Mouse (Mus musculus): ENCODE data around the gene Olfr1341. TPM values are rescaled to one million over a fixed set of nuclear protein-coding genes. Genes with fewer than 3 reads are reported as not detected.

Gene Olfr1341
- polyA plus RNA-seq (2015; fragmentation: Nextera tagmentation; extraction: Ambion mirVana): not detected in 2 replicates

DNA sequence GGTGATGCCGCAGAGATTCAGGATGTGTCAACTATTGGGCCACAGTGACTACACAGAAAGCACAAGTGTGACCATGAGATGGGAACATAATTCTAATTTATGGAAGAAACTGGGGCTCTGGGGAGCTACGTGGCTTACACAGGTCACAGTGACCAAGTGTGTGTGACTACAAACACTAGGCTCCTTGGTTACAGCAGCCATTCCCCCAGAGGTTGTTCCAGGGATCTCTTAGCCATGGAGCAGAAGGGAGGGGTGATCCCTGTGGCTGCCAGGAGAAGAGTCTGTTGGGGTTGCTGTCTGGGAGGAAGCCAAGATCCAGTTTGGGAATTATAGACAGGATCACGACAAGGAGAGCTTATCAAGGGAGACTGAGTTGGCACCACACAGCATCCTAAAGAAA is at the start of gene Olfr1341:
Gene Olfr1341 (plus strand): TSS at position 301 of the 400 bp plus-strand sequence.
- no peak within 1 kb of the TSS for H3K4me3 ChIP-seq (replicated peaks)
- 58% methylated on average over 3 of the region's 3 CpGs for WGBS (ENCODE audit: insufficient replicate concordance)
- H3K27ac ChIP-seq (replicated peaks): no peak within 1 kb of the TSS
- no peaks in the 10 kb centered on the region for H3K27me3 ChIP-seq
- no peak for ATAC-seq (ENCODE audit: insufficient read depth)
- no peaks in the 10 kb centered on the region for H3K4me1 ChIP-seq (replicated peaks)
- no peaks in the 10 kb centered on the region for H3K9me3 ChIP-seq (replicated peaks)
- H3K4me2 ChIP-seq: no peak within 1 kb of the TSS
- no peak within 1 kb of the TSS for H3K9ac ChIP-seq
- H3K36me3 ChIP-seq (replicated peaks): no peaks in the 10 kb centered on the region

- Histone ChIP-seq H3K36me3 (replicated peaks) (no peaks in the 10 kb centered on the region), H3K4me2 (no peak within 1 kb of the TSS), H3K27ac (replicated peaks) (no peak within 1 kb of the TSS), H3K27me3 (no peaks in the 10 kb centered on the region), H3K4me3 (replicated peaks) (no peak within 1 kb of the TSS), H3K9me3 (replicated peaks) (no peaks in the 10 kb centered on the region), H3K4me1 (replicated peaks) (no peaks in the 10 kb centered on the region), H3K9ac (no peak within 1 kb of the TSS)
- no peak for ATAC-seq (ENCODE audit: insufficient read depth)
Observed at GRCm38 (mm10) chr4:118658652-118659051, 44.7 kb upstream of the Olfr1341 start, which contains the start of gene Olfr62. TSS of gene Olfr62 (plus strand) at chr4:118658952.

DNA sequence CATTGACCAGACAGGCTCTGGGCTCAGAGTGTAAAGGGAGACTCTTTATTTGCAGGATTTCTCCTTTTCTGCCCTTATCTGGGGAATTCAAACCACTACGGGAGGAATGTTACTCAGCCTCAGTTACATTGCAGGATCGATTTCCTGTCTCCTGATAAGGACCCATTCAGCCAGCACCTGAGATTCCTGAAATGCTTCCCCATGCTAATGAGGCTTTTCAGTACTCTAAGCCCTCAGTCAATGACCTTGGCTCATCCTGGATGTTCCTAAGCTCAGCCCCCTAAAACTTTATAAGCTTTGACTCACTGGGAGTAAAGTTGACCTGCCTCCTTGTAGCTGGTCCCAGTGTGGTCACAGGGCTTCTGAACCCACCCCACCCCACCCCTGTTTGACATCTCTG is 16.2 kb upstream of the Olfr1341 start:
- WGBS (ENCODE audit: insufficient replicate concordance): 26% methylated on average over 2 of the region's 2 CpGs
- Histone ChIP-seq H3K4me2 (no peak overlapping the region), H3K36me3 (replicated peaks) (no peaks in the 10 kb centered on the region), H3K4me1 (replicated peaks) (no peaks in the 10 kb centered on the region), H3K27me3 (no peaks in the 10 kb centered on the region), H3K9ac (no peak overlapping the region), H3K4me3 (replicated peaks) (no peak overlapping the region), H3K27ac (replicated peaks) (no peak overlapping the region), H3K9me3 (replicated peaks) (no peaks in the 10 kb centered on the region)
- no peak for ATAC-seq (ENCODE audit: insufficient read depth)

DNA sequence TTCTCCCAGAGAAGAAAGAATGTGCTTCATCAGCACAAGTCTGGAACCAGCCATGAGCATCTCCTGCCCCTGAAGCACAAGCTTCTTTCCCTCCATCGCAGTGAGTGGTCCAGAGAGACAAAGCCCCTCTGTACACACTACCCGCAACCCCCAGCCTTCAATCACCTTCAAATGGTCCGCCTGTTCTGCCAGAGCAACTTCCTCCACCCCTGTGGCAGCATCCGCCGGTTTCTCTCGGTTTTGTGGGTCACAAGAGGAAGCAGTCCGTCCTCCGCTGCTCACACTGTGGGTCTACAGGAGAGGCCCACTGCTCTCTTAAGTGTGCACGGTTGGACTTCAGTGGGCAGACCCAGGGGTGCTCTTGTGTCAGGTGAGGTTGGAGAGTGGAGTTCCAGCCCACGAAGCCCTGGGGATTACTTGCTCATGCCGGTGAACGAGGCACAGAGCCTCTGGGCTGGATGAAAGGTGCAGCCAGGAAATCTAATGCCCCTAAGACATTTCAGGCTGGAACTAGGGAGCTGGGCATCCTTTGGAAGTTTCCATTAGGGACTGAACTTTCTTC is 10.8 kb upstream of the Olfr1341 start, which contains the start of gene Olfr1342:
Gene Olfr1342 (minus strand): TSS at position 345 of the 562 bp plus-strand sequence.
- 24% methylated on average over 12 of the region's 12 CpGs for whole genome bisulfite sequencing (ENCODE audit: insufficient replicate concordance)
- H3K27ac ChIP-seq (replicated peaks): no peak within 1 kb of the TSS
- no peak for ATAC-seq (ENCODE audit: insufficient read depth)

GRCm38 (mm10) chr4:118693812-118694211 is 9.5 kb upstream of the Olfr1341 start:
- no peak overlapping the region for H3K4me2 ChIP-seq
- H3K27ac ChIP-seq (replicated peaks): no peak overlapping the region
- H3K9me3 ChIP-seq (replicated peaks): no peaks in the 10 kb centered on the region
- H3K4me3 ChIP-seq (replicated peaks): no peak overlapping the region
- no peak overlapping the region for H3K9ac ChIP-seq
- no peaks in the 10 kb centered on the region for H3K36me3 ChIP-seq (replicated peaks)
- H3K27me3 ChIP-seq: peaks cover 5% of the 10 kb centered on the region; the same call in 1 of the 2 replicates
- H3K4me1 ChIP-seq (replicated peaks): no peaks in the 10 kb centered on the region
- WGBS (ENCODE audit: insufficient replicate concordance): 43% methylated on average over 2 of the region's 2 CpGs
- ATAC-seq (ENCODE audit: insufficient read depth): no peak

More for the DNA sequence above, 10.8 kb upstream of the Olfr1341 start, which contains the start of gene Olfr1342:
- Histone ChIP-seq H3K4me2 (no peak within 1 kb of the TSS), H3K4me1 (replicated peaks) (no peaks in the 10 kb centered on the region), H3K36me3 (replicated peaks) (no peaks in the 10 kb centered on the region), H3K4me3 (replicated peaks) (no peak within 1 kb of the TSS), H3K9me3 (replicated peaks) (no peaks in the 10 kb centered on the region), H3K9ac (no peak within 1 kb of the TSS), H3K27me3 (peaks cover 5% of the 10 kb centered on the region; the same call in 1 of the 2 replicates)

GRCm38 (mm10) chr4:118708086-118708485 is 4.8 kb downstream of the Olfr1341 start:
- 62% methylated on average over 5 of the region's 5 CpGs for WGBS (ENCODE audit: insufficient replicate concordance)
- H3K36me3 ChIP-seq (replicated peaks): no peaks in the 10 kb centered on the region

GRCm38 (mm10) chr4:118711656-118712055 is 8.3 kb downstream of the Olfr1341 start:
- Histone ChIP-seq H3K9ac (no peak overlapping the region), H3K27me3 (no peaks in the 10 kb centered on the region), H3K4me2 (no peak overlapping the region), H3K4me1 (replicated peaks) (no peaks in the 10 kb centered on the region), H3K27ac (replicated peaks) (no peak overlapping the region), H3K9me3 (replicated peaks) (no peaks in the 10 kb centered on the region), H3K36me3 (replicated peaks) (no peaks in the 10 kb centered on the region), H3K4me3 (replicated peaks) (no peak overlapping the region)
- ATAC-seq (ENCODE audit: insufficient read depth): no peak
- WGBS (ENCODE audit: insufficient replicate concordance): 46% methylated on average over 1 of the region's 1 CpGs

More at GRCm38 (mm10) chr4:118708086-118708485, 4.8 kb downstream of the Olfr1341 start:
- no peaks in the 10 kb centered on the region for H3K27me3 ChIP-seq
- no peak overlapping the region for H3K27ac ChIP-seq (replicated peaks)
- no peak overlapping the region for H3K4me2 ChIP-seq
- H3K9ac ChIP-seq: no peak overlapping the region
- H3K4me1 ChIP-seq (replicated peaks): no peaks in the 10 kb centered on the region
- no peak for ATAC-seq (ENCODE audit: insufficient read depth)
- no peak overlapping the region for H3K4me3 ChIP-seq (replicated peaks)
- no peaks in the 10 kb centered on the region for H3K9me3 ChIP-seq (replicated peaks)

DNA sequence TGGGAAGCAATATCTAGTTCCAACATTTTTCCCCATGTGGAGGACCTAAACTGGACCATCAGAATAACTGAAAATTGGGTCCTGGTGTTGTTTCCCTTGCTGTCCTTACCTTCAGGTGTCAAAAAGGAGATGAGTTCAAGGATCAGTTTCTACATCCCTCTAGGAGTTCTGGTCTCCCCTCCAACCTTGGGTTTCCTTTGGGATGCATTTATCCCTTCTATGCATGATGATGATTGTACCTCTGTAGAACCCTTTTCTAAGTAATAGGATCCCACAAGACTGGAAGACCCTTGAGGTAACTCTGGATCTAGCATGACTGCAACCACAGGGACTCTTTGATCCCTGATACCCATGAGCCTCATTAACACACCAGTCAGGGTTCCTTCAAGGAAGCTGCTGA is 16.5 kb downstream of the Olfr1341 start, which contains the start of gene Olfr1340:
Gene Olfr1340 (plus strand): TSS at position 301 of the 400 bp plus-strand sequence.
- no peak for ATAC-seq (ENCODE audit: insufficient read depth)
- no peak within 1 kb of the TSS for H3K4me3 ChIP-seq (replicated peaks)
- H3K36me3 ChIP-seq (replicated peaks): no peaks in the 10 kb centered on the region
- no peaks in the 10 kb centered on the region for H3K9me3 ChIP-seq (replicated peaks)
- H3K27me3 ChIP-seq: no peaks in the 10 kb centered on the region
- H3K4me2 ChIP-seq: no peak within 1 kb of the TSS
- no peak within 1 kb of the TSS for H3K9ac ChIP-seq
- no peaks in the 10 kb centered on the region for H3K4me1 ChIP-seq (replicated peaks)
- no peak within 1 kb of the TSS for H3K27ac ChIP-seq (replicated peaks)

- ATAC-seq (ENCODE audit: insufficient read depth): no peak
- Histone ChIP-seq H3K27me3 (no peaks in the 10 kb centered on the region), H3K4me3 (replicated peaks) (no peak overlapping the region), H3K4me1 (replicated peaks) (no peaks in the 10 kb centered on the region), H3K36me3 (replicated peaks) (no peaks in the 10 kb centered on the region), H3K4me2 (no peak overlapping the region), H3K9me3 (replicated peaks) (no peaks in the 10 kb centered on the region), H3K27ac (replicated peaks) (no peak overlapping the region), H3K9ac (no peak overlapping the region)
- WGBS (ENCODE audit: insufficient replicate concordance): 41% methylated on average over 10 of the region's 10 CpGs
Observed at GRCm38 (mm10) chr4:118721742-118722483, 18.6 kb downstream of the Olfr1341 start.

GRCm38 (mm10) chr4:118731875-118732274 is 28.6 kb downstream of the Olfr1341 start, which contains the start of gene Olfr1339:
TSS of gene Olfr1339 (plus strand) at chr4:118732175.
- Histone ChIP-seq H3K9me3 (replicated peaks) (no peaks in the 10 kb centered on the region), H3K36me3 (replicated peaks) (no peaks in the 10 kb centered on the region), H3K27me3 (no peaks in the 10 kb centered on the region; the same call in 1 of the 2 replicates), H3K4me1 (replicated peaks) (no peaks in the 10 kb centered on the region), H3K4me3 (replicated peaks) (no peak within 1 kb of the TSS), H3K9ac (no peak within 1 kb of the TSS), H3K27ac (replicated peaks) (no peak within 1 kb of the TSS), H3K4me2 (no peak within 1 kb of the TSS)
- 80% methylated on average over 1 of the region's 1 CpGs for WGBS (ENCODE audit: insufficient replicate concordance)
- ATAC-seq (ENCODE audit: insufficient read depth): no peak

DNA sequence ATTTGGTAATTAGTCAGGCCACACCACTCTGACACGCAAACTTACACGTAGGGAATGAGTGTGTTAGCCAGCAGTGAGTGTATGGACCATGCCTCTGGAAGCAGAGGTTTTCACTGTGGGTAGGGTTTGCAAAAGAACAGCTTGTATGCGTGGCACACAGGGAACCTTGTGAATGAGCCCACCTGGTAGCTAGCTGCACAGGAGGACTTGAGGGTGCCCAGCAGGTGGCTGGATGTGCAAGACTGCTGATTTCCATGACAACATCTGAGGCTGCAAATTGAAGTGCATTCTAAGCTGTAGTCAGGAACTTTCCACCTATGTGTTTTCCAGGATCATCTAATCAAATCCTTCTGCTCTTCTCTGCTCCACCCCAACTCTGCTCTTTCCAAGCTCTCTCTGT is 36.3 kb downstream of the Olfr1341 start:
- Histone ChIP-seq H3K4me1 (replicated peaks) (no peaks in the 10 kb centered on the region), H3K4me3 (replicated peaks) (no peak overlapping the region), H3K9ac (no peak overlapping the region), H3K27me3 (peaks cover 27% of the 10 kb centered on the region), H3K9me3 (replicated peaks) (no peaks in the 10 kb centered on the region), H3K36me3 (replicated peaks) (no peaks in the 10 kb centered on the region), H3K27ac (replicated peaks) (no peak overlapping the region), H3K4me2 (no peak overlapping the region)
- no peak for ATAC-seq (ENCODE audit: insufficient read depth)
- whole genome bisulfite sequencing (ENCODE audit: insufficient replicate concordance): 37% methylated on average over 3 of the region's 3 CpGs
